Mouse (Mus musculus) forebrain, embryonic 16.5 days (tissue): ENCODE measurements around the gene Gm28998. TPM values are rescaled to one million over a fixed set of nuclear protein-coding genes. Genes with fewer than 3 reads are reported as not detected.
"Not testable (repeated sequence)": the region's sequence is repeated elsewhere in the genome, so short reads cannot be mapped to it uniquely, and the experiment has no call there.

ENCODE experiments used
- ATAC-seq: fragments of 200-750 bp; cut with Nextera tagmentation; 2 replicates; pipeline ENCODE4 v1.8.0; 2017; ENCODE audit warnings: mild to moderate bottlenecking, moderate library complexity
- H3K27ac ChIP-seq: fragments of 300-500 bp; sonication (generic); 2 replicates; pipeline ENCODE4 v1.5.1; 2014; ENCODE audit warnings: low read length, control low read depth
- H3K27me3 ChIP-seq: fragments of 300-500 bp; sonication (generic); replicated peaks from 2 replicates; pipeline ENCODE4 v1.6.1; 2014; ENCODE audit warnings: low read length; ENCODE audit not compliant: control insufficient read depth, insufficient read depth
- H3K36me3 ChIP-seq: fragments of 300-500 bp; sonication (generic); 2 replicates; pipeline ENCODE4 v1.6.1; 2014; ENCODE audit not compliant: control insufficient read depth, insufficient read depth
- H3K4me1 ChIP-seq: fragments of 300-500 bp; sonication (generic); replicated peaks from 2 replicates; pipeline ENCODE4 v1.6.1; 2014; ENCODE audit warnings: low read length; ENCODE audit not compliant: control insufficient read depth, insufficient read depth
- H3K4me2 ChIP-seq: fragments of 300-500 bp; sonication (generic); 2 replicates; pipeline ENCODE4 v1.6.1; 2014; ENCODE audit warnings: mild to moderate bottlenecking, low read length, control low read depth
- H3K4me3 ChIP-seq: fragments of 300-500 bp; sonication (generic); replicated peaks from 2 replicates; pipeline ENCODE4 v1.5.1; 2014; ENCODE audit warnings: mild to moderate bottlenecking, low read length, control low read depth
- H3K9ac ChIP-seq: fragments of 300-500 bp; sonication (generic); replicated peaks from 2 replicates; pipeline ENCODE4 v1.6.1; 2014; ENCODE audit warnings: low read depth, low read length, control low read depth
- H3K9me3 ChIP-seq: fragments of 300-500 bp; sonication (generic); 2 replicates; pipeline ENCODE4 v1.6.1; 2016; ENCODE audit warnings: low read length; ENCODE audit not compliant: control insufficient read depth
- WGBS: fragments of 180-500 bp; shearing (Covaris S2); extraction: QIAGEN DNeasy Blood & Tissue Kit; methylation state at CpG from one replicate; pipeline ENCODE4 v1.1.7; 2014; 5-methylcytosine and 5-hydroxymethylcytosine counted together
- polyA plus RNA-seq: library from polyadenylated mRNA; unstranded; fragments of >200 nt; fragmentation: Nextera tagmentation; extraction: Ambion mirVana; gene quantifications from 2 replicates; pipeline ENCODE4 v1.2.1, GENCODE M21; 2015

The Gm28998 gene
- not detected in 2 replicates for polyA plus RNA-seq

- H3K4me3 ChIP-seq, H3K4me2 ChIP-seq, H3K9ac ChIP-seq, H3K4me1 ChIP-seq, H3K27ac ChIP-seq, H3K27me3 ChIP-seq, H3K36me3 ChIP-seq, ATAC-seq, H3K9me3 ChIP-seq: not testable (repeated sequence)
- WGBS: no CpG with 5 or more reads among the region's 8 CpGs
Measured at GRCm38 (mm10) chrY:7253487-7253886, at the start of gene Gm28998. Gene Gm28998 (plus strand): TSS chrY:7253787.

Other genes starting within 250 kb of the Gm28998 start
- gene Gm21244, start 84.5 kb upstream of the Gm28998 start, polyA plus RNA-seq: not detected in 2 replicates
- not detected in 2 replicates for gene Gm21788, start 151.2 kb downstream of the Gm28998 start, polyA plus RNA-seq